Mouse (Mus musculus): Measurements from ENCODE around the gene Znrf1. TPM values are rescaled to one million over a fixed set of nuclear protein-coding genes. Genes with fewer than 3 reads are reported as not detected.
A peak's percentile ranks its signal among the peaks of the same experiment; 100 is the strongest.

Znrf1 gene
- polyA plus RNA-seq, 1 experiment from 2014 or later = 14.8 TPM

- no peaks in the 10 kb centered on the region for H3K4me1 ChIP-seq (replicated peaks; ENCODE audit: control insufficient read depth, insufficient read depth)
- no peaks in the 10 kb centered on the region for H3K9me3 ChIP-seq (ENCODE audit: control insufficient read depth, low read length)
- H3K27ac ChIP-seq (replicated peaks) = 0 out of 2 replicates have a peak within 1 kb of the TSS, but pooled peaks have one; percentile 18
- no peaks in the 10 kb centered on the region for H3K27me3 ChIP-seq (ENCODE audit: control insufficient read depth, insufficient read depth, low read length)
- DNase-seq (ENCODE audit: low spot score) (peak; percentile 79), ATAC-seq (ENCODE audit: low FRiP score, low TSS enrichment) (peak; percentile 87)
- H3K4me3 ChIP-seq (ENCODE audit: low read depth, low read length) = peak within 1 kb of the TSS; percentile 41
- peak within 1 kb of the TSS; percentile 55; the same call in 1 of the 2 replicates for H3K9ac ChIP-seq (ENCODE audit: low read length)
- no peak for TF ChIP-seq EP300 (optimal IDR thresholded peaks at IDR 0.05)
- TF ChIP-seq CTCF (IDR thresholded peaks at IDR 0.05; ENCODE audit: low read depth) = no peak
- WGBS = 22% methylated on average over 13 of the region's 13 CpGs
- H3K36me3 ChIP-seq (ENCODE audit: control insufficient read depth, insufficient read depth, low read length) = no peaks in the 10 kb centered on the region
- H3K4me2 ChIP-seq (replicated peaks; ENCODE audit: low read depth) = peak within 1 kb of the TSS; percentile 72
Measured at GRCm38 (mm10) chr8:111630105-111630521, 94.2 kb downstream of the Znrf1 start, which contains the start of gene Ldhd. Ldhd (minus strand) TSS chr8:111630374.

DNA sequence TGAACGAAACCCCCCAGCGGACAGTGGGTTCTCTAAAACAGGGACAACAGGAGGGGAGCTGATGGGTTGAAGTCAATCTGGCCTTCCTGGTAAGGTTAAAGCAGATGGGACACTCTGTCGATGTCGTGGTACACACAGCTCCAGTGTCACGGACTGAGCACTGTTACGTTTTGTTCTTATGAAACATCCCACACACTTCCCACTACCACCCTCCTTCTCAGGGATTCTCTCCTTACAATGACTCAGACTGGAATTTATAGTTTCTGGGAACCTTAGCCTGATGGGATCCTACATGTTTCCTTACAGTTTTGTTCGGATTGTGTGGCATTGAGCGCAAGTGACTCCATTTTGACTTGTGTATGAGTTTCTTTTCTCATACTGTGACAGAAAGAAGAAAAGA, 95.7 kb downstream of the Znrf1 start:
- TF ChIP-seq EP300 (optimal IDR thresholded peaks at IDR 0.05) = no peak
- TF ChIP-seq CTCF (IDR thresholded peaks at IDR 0.05; ENCODE audit: low read depth) = no peak
- no peak overlapping the region for H3K9ac ChIP-seq (ENCODE audit: low read length)
- no peak overlapping the region for H3K27ac ChIP-seq (replicated peaks)
- DNase-seq (ENCODE audit: low spot score) (no peak), ATAC-seq (ENCODE audit: low FRiP score, low TSS enrichment) (no peak)
- H3K36me3 ChIP-seq (ENCODE audit: control insufficient read depth, insufficient read depth, low read length) = no peaks in the 10 kb centered on the region
- H3K27me3 ChIP-seq (ENCODE audit: control insufficient read depth, insufficient read depth, low read length) = no peaks in the 10 kb centered on the region
- H3K4me3 ChIP-seq (ENCODE audit: low read depth, low read length) = no peak overlapping the region
- no peak overlapping the region for H3K4me2 ChIP-seq (replicated peaks; ENCODE audit: low read depth)
- H3K4me1 ChIP-seq (replicated peaks; ENCODE audit: control insufficient read depth, insufficient read depth) = no peaks in the 10 kb centered on the region
- WGBS = 90% methylated on average over 8 of the region's 8 CpGs
- no peaks in the 10 kb centered on the region for H3K9me3 ChIP-seq (ENCODE audit: control insufficient read depth, low read length)

DNA sequence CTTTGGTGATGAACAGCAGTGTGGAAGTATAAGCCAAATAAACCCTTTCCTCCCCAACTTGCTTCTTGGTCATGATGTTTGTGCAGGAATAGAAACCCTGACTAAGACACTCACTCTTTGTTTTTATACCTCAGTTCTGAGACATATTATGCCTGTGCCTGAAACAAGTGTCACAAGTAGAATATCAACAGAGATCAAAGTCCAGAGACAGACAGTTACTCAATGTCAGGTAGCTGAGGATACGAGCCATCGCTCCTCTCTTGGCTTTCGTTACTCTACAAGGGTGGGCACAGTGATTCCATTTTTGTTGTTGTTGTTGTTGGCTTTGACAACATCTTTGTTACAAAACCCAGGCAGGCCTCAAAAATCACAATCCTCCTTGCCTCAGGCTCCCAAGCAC, 97.1 kb downstream of the Znrf1 start:
- no peak for ATAC-seq (ENCODE audit: low FRiP score, low TSS enrichment)
- TF ChIP-seq CTCF (IDR thresholded peaks at IDR 0.05; ENCODE audit: low read depth) = no peak
- no peak for TF ChIP-seq EP300 (optimal IDR thresholded peaks at IDR 0.05)
- Histone ChIP-seq H3K4me3 (ENCODE audit: low read depth, low read length) (no peak overlapping the region), H3K36me3 (ENCODE audit: control insufficient read depth, insufficient read depth, low read length) (no peaks in the 10 kb centered on the region), H3K27ac (replicated peaks) (no peak overlapping the region), H3K4me1 (replicated peaks; ENCODE audit: control insufficient read depth, insufficient read depth) (no peaks in the 10 kb centered on the region), H3K27me3 (ENCODE audit: control insufficient read depth, insufficient read depth, low read length) (no peaks in the 10 kb centered on the region), H3K9ac (ENCODE audit: low read length) (no peak overlapping the region), H3K4me2 (replicated peaks; ENCODE audit: low read depth) (no peak overlapping the region), H3K9me3 (ENCODE audit: control insufficient read depth, low read length) (no peaks in the 10 kb centered on the region)
- DNase-seq (ENCODE audit: low spot score) = no peak
- WGBS = 96% methylated on average over 3 of the region's 3 CpGs

DNA sequence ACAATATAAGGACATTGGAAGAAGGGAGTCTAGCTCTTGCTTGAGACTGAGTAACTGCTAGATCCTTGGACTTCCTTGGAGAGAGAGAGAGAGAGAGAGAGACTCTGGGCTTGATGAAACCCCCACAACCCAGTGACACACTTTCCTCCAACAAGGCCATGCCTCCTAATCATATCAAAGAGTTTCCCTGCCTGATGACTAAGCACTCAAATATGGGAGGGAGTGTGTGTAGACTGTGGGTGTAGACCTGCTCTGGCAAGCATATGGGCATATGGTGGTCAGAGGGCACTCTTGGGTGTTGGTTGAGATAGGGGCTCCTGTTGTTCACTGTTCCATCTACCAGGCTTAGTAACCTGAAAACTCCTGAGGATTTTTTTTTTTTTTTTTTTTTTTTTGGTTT, 102.2 kb downstream of the Znrf1 start:
- Histone ChIP-seq H3K9me3 (ENCODE audit: control insufficient read depth, low read length) (no peaks in the 10 kb centered on the region), H3K9ac (ENCODE audit: low read length) (no peak overlapping the region), H3K4me3 (ENCODE audit: low read depth, low read length) (no peak overlapping the region), H3K27ac (replicated peaks) (no peak overlapping the region), H3K27me3 (ENCODE audit: control insufficient read depth, insufficient read depth, low read length) (no peaks in the 10 kb centered on the region), H3K4me1 (replicated peaks; ENCODE audit: control insufficient read depth, insufficient read depth) (no peaks in the 10 kb centered on the region), H3K4me2 (replicated peaks; ENCODE audit: low read depth) (no peak overlapping the region), H3K36me3 (ENCODE audit: control insufficient read depth, insufficient read depth, low read length) (no peaks in the 10 kb centered on the region)
- ATAC-seq (ENCODE audit: low FRiP score, low TSS enrichment) (peak; percentile 92), DNase-seq (ENCODE audit: low spot score) (peak; percentile 61)
- TF ChIP-seq EP300 (optimal IDR thresholded peaks at IDR 0.05) (no peak), CTCF (IDR thresholded peaks at IDR 0.05; ENCODE audit: low read depth) (no peak)

DNA sequence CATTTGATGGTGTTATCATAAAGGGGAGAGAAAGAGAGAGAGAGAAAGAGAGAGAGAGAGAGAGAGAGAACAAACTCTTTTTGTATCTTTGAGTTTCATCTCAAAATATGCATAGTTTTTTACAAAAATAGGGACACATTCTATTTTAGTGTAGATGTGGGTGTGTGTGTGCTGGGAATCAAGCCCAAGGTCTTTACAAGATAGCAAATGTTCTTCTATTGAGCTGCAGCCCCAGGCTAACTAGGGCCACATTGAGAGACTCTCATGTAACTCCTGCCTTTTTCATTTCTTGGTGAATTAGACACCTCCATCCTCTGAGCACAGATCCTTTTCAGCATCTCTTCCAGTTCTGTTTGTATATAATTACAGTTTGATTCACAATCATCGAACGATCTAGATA, 105.2 kb downstream of the Znrf1 start:
- no peak overlapping the region for H3K4me3 ChIP-seq (ENCODE audit: low read depth, low read length)
- DNase-seq (ENCODE audit: low spot score) = no peak
- H3K27me3 ChIP-seq (ENCODE audit: control insufficient read depth, insufficient read depth, low read length) = no peaks in the 10 kb centered on the region
- WGBS = 89% methylated on average over 2 of the region's 2 CpGs
- no peak overlapping the region for H3K4me2 ChIP-seq (replicated peaks; ENCODE audit: low read depth)
- TF ChIP-seq CTCF (IDR thresholded peaks at IDR 0.05; ENCODE audit: low read depth) = no peak
- TF ChIP-seq EP300 (optimal IDR thresholded peaks at IDR 0.05) = no peak
- no peaks in the 10 kb centered on the region for H3K9me3 ChIP-seq (ENCODE audit: control insufficient read depth, low read length)
- H3K27ac ChIP-seq (replicated peaks) = no peak overlapping the region
- H3K4me1 ChIP-seq (replicated peaks; ENCODE audit: control insufficient read depth, insufficient read depth) = no peaks in the 10 kb centered on the region
- no peak for ATAC-seq (ENCODE audit: low FRiP score, low TSS enrichment)
- H3K9ac ChIP-seq (ENCODE audit: low read length) = no peak overlapping the region
- H3K36me3 ChIP-seq (ENCODE audit: control insufficient read depth, insufficient read depth, low read length) = no peaks in the 10 kb centered on the region

- H3K4me1 ChIP-seq (replicated peaks; ENCODE audit: control insufficient read depth, insufficient read depth) = no peaks in the 10 kb centered on the region
- H3K4me3 ChIP-seq (ENCODE audit: low read depth, low read length) = peak overlapping the region; percentile 93
- H3K27me3 ChIP-seq (ENCODE audit: control insufficient read depth, insufficient read depth, low read length) = no peaks in the 10 kb centered on the region
- peak; percentile 35 for ATAC-seq (ENCODE audit: low FRiP score, low TSS enrichment)
- WGBS = 31% methylated on average over 5 of the region's 5 CpGs
- no peaks in the 10 kb centered on the region for H3K9me3 ChIP-seq (ENCODE audit: control insufficient read depth, low read length)
- TF ChIP-seq CTCF (IDR thresholded peaks at IDR 0.05; ENCODE audit: low read depth) (no peak), EP300 (optimal IDR thresholded peaks at IDR 0.05) (no peak)
- DNase-seq (ENCODE audit: low spot score) = peak; percentile 70
- peak overlapping the region; percentile 99 for H3K27ac ChIP-seq (replicated peaks)
- no peaks in the 10 kb centered on the region for H3K36me3 ChIP-seq (ENCODE audit: control insufficient read depth, insufficient read depth, low read length)
- peak overlapping the region; percentile 47 for H3K9ac ChIP-seq (ENCODE audit: low read length)
- peak overlapping the region; percentile 73 for H3K4me2 ChIP-seq (replicated peaks; ENCODE audit: low read depth)
Measured at GRCm38 (mm10) chr8:111642496-111642895, 106.6 kb downstream of the Znrf1 start.

Measured in stomach, postnatal 0 days (tissue).